Mouse (Mus musculus) adrenal gland, adult (tissue): ENCODE data around the gene Klf11.
"Not testable (repeated sequence)": the region's sequence is repeated elsewhere in the genome, so short reads cannot be mapped to it uniquely, and the experiment has no call there.

Source experiments
- DNase-seq, 2 experiments: peaks; one replicate each; pipeline ENCODE4 v3.0.0; 2022 to 2023; ENCODE audit warnings: low spot score in 1 of 2; ENCODE audit not compliant: inconsistent age in 2 of 2

Klf11 gene

DNA sequence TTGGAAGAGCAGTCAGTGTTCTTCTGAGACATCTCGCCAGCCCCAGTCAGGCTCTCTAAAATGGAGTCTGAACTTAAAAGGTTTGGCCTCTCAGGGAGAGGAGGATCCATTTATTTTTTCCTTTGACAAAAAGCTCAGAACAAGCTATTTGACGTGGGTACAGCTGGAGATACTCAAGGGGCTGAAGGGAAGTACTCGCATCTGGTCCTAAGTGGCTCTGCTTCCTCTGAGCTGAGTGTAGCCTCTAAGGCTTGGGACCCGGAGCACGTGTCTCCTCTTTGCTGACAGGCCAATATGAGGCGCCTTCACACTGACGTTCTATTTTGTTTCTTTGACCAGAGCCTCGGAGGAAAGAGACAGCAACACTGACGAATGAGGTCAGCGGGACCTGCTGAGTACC lies 48.5 kb downstream of the Klf11 start:
- DNase-seq, result no peak

DNA sequence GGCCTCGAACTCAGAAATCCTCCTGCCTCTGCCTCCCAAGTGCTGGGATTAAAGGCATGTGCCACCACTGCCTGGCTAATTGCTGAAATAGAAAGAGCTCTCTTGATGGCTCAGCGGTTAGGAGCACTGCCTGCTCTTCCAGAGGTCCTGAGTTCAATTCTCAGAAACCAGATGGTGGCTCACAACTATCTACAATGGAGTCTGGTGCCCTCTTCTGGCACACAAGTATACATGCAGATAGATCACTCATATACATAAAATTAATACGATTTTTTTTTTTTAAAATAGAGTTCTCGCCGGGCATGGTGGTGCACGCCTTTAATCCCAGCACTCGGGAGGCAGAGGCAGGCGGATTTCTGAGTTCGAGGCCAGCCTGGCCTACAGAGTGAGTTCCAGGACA lies 50.5 kb downstream of the Klf11 start:
- not testable (repeated sequence) for DNase-seq

DNA sequence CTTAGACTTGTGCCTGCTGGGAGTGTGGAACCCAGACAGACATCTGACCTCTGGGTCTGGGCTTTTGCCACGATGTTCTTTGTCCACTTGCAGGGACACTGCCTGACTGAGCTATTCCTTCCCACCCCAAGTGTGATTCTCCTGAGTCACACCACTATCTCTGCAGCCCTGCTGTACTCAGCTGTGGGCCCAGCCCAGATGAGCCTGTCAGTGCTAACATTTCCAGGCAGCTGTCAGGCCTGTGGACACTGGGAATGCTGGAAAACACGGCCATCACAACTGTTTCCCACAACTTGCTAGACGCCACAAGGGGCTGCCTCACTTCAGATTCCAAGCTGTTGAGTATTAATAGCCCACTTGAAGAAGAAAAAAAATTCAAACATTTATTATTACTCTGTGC lies 51.9 kb downstream of the Klf11 start:
- no peak for DNase-seq

DNA sequence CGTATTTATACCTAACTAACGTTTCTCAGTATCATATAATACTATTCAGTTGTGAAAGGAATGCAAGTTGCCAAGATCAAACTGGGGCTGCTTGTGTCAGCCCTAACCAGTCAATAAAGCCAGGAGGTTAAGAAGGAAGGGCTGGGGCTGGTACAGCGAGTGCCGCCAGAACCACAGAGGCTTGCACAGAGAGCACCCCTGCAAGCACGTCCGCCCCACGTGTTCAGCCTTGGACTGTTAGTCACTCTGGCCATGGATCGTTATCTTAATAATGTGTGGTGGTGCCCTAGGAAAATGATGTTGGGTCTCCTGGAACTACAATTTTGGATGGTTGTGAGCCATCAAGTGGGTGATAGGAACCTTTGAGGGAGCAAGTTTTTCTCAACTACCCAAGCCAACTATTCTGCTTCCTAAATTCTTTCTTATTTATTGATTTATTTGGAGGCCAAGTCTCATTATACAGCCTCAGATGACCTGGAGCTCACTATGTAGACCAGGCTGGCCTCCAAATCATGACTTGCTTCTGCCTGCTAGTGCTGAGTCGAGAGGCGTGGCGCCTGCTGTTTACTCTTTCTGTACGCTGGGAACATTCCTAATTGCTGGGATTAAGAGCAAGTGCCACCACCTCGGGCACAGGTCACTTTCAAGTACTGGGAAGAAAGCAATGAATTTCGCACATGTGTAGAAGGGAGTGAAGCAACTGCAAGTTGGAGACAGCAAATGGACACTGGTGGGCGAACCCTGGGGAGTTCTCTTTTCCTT lies 54.6 kb downstream of the Klf11 start:
- peak; percentile 81 to 86 for DNase-seq

DNA sequence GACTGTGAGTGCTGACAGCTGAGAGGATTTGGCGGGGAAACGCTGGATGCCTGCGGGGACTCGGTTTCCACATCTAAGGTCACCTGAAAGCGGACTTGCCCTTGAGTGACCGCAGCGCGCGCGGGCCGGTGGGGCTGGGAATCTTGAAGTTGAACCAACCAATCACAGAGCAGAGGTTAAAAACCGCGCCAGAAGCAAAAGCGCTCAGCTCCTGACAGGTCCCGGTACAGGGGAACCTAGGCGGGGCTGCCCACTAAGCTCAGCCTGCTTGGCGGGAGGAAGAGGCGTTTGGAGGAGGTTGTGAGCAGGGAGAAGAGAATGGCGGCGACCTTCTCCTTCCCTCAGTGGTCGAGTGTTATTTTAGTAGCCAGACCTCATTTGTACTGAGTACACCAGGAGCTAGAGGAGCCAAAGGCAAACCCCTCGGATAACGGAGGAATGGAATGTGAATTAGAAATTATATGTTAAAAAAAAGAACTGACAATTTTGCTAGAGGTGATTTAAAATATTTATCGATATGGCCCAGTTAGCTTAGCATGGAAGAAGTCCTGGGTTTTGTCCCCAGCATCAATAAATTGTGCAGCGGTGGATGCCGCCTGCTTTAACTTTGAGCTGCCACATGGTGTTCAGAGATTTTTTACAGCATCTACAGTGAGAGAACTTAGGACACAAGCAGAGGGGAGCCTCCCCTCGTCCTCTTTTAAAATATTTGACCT lies 55.8 kb downstream of the Klf11 start:
- peak; percentile 46 to 60 for DNase-seq

DNA sequence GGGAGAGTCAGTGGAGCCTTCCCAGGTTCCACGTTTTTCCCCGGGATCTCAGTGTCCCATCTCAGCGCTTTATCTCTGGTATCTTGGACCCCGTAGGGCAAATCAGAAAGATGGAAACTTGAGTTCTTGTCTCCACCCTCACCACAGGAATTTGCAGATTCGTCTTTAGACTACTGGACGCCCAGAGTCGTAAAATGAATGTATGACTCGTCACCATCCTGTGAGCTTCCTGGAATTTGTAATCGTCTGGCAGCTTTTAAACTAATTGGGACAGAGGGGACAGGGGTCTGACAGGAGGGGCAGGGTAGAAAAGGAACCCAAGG lies 56.4 kb downstream of the Klf11 start:
- DNase-seq, result no peak

DNA sequence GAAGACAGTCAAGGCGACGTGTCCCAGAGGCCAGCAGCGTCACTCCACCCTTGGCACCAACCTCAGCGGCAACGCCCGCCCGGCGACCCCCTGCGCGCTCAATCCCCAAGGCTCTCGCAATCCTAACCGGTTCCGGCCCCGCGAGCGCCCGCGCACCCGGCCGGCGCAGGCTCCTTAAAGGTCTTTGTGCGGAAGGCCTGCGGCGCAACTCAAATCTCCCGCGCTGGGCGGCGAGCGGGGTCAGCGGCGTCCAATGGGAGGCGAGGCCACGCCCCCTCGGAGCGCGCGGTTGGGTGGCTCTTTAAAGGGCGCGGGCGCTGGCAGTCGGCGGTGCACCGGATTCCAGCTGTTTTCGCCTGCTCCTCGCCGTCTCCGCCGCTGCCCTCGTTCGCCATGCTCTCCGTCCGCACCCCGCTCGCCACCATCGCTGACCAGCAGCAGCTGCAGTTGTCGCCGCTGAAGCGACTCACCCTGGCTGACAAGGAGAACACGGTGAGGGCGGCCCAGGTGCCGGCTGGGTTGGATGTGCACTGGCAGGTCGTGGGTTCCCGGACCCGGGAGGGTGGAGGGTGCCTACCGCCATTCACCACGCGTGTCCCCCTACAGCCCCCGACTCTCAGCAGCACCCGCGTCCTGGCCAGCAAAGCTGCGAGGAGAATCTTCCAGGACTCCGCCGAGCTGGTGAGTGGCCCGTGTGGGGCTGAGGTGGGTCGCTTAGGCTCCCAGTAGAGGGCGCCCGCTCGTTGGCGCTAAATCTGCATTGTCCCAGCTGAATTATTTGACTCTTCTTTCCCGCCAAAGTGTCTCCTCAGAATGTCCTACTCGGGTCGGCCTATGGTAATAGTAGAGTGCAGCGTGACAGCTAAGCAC lies 57.1 kb downstream of the Klf11 start, which contains the start of gene Rrm2:
Gene Rrm2, plus strand, starts transcription at position 288 of the 870 bp plus-strand sequence.
- DNase-seq, result peak; percentile 95 to 97

DNA sequence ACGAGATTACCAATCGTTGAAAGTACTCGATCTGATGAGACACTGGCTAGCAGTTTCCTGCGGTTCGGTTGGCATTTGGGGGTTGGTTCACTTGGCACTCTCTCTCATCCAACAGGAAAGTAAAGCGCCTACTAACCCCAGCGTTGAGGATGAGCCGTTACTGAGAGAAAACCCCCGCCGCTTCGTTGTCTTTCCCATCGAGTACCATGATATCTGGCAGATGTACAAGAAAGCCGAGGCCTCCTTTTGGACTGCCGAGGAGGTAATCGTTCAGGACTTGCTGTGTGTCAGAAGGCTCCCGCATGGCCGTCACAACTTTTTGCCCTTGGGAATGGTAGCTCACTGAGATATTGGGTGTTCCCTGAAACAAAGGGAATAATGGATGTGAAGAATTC lies 57.7 kb downstream of the Klf11 start:
- DNase-seq, result peak in 1 of 2 experiments; percentile 71

DNA sequence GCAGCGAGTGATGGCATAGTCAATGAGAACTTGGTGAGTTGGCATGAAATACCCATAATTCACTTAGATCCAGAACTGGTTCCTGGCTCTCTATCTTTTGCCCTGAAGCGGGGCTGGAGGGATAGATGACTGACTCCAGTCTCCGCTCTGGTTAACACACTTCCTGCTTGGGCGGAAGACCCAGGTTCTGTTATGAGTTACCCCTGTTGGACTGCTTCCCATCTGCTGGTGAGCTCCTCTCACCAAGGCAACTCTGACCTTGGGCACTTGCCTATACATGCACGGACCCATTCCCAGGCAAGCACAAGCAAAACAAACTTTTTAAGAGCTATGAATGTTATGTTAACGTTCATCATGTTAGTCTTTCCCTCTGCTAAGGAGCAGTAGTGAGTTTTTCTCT lies 58.3 kb downstream of the Klf11 start:
- peak; percentile 41 to 72 for DNase-seq

DNA sequence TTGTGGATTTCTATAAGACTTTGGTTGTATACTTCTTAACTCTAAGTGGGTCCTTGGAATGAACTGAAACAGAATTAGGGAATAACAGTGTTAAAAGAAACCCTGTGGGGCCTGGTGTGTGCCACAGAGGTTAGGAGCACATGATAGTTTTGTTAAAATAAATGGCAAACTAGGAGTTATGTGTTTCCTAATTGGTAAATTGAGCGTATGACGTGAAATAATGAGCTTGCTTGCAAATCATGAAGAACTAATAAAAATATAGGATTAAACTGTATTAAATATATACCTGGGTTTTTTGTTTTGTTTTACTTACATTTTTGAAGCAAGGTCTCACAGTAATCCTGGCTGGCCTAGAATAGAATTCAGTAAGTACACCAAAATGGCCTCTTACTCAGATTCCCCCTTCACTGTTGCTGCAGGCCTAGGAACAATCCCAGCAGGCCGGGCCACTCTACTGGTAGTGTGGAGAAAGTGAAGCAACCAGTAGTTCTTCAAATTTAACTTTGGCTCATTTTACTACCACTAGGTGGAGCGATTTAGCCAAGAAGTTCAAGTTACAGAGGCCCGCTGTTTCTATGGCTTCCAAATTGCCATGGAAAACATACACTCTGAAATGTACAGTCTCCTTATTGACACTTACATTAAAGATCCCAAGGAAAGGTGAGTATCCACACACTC lies 58.9 kb downstream of the Klf11 start:
- DNase-seq, result peak; percentile 48 to 91

DNA sequence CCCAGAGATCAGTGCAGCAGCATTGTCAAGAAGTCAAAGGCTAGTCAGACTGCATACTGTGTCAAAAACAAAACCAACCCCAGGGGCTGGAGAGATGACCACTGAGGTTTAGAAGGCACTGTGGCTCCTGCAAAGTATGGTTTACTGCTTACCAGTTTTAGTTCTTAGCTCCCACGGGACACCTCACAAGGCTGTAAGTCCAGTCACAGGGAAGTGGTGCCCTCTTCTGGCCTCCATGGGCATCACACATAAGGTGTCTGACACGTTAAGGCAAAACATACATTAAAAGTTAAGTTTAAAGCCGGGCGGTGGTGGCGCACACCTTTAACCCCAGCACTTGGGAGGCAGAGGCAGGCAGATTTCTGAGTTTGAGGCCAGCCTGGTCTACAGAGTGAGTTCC lies 59.6 kb downstream of the Klf11 start:
- peak in 1 of 2 experiments; percentile 66 for DNase-seq
